Mouse (Mus musculus) thymus, adult 18-20 months (tissue): ENCODE measurements around the gene Hoxa3.

Experiments used
- DNase-seq, 2 experiments: peaks; one replicate each; pipeline ENCODE4 v3.0.0; 2022; ENCODE audit warnings: mixed read lengths in 2 of 2

Hoxa3 gene

GRCm38 (mm10) chr6:52231885-52232567 lies 18.9 kb upstream of the Hoxa3 start:
- DNase-seq: no peak

- no peak for DNase-seq
These were observed 17.5 kb upstream of the Hoxa3 start, which contains the start of gene Hoxa9 for GRCm38 (mm10) chr6:52230516-52231165. TSS of gene Hoxa9 (minus strand) at chr6:52231089.

- no peak for DNase-seq
These were observed 16.7 kb upstream of the Hoxa3 start for GRCm38 (mm10) chr6:52229558-52230416.

- no peak for DNase-seq
These were observed 15.6 kb upstream of the Hoxa3 start for GRCm38 (mm10) chr6:52228475-52229465.

- no peak for DNase-seq
These were observed 14.5 kb upstream of the Hoxa3 start for GRCm38 (mm10) chr6:52227470-52228222.

GRCm38 (mm10) chr6:52226569-52227257 lies 13.6 kb upstream of the Hoxa3 start:
- peak in 1 of 2 experiments; percentile 1 for DNase-seq

GRCm38 (mm10) chr6:52225612-52226568 lies 12.8 kb upstream of the Hoxa3 start:
- no peak for DNase-seq

- no peak for DNase-seq
These were observed 11.9 kb upstream of the Hoxa3 start for GRCm38 (mm10) chr6:52224895-52225611.

- DNase-seq: no peak
These were observed 11.0 kb upstream of the Hoxa3 start for GRCm38 (mm10) chr6:52223939-52224760.

- no peak for DNase-seq
These were observed 9.6 kb upstream of the Hoxa3 start for GRCm38 (mm10) chr6:52222729-52223128.

GRCm38 (mm10) chr6:52221993-52222685 lies 9.0 kb upstream of the Hoxa3 start:
- peak in 1 of 2 experiments; percentile 3 for DNase-seq

GRCm38 (mm10) chr6:52221337-52221992 lies 8.3 kb upstream of the Hoxa3 start, which contains the start of gene Hoxa7:
TSS of gene Hoxa7 (minus strand) at chr6:52221854.
- peak; percentile 52 to 63 for DNase-seq

- DNase-seq: no peak
These were observed 7.8 kb upstream of the Hoxa3 start for GRCm38 (mm10) chr6:52220865-52221310.

GRCm38 (mm10) chr6:52220003-52220864 lies 7.1 kb upstream of the Hoxa3 start:
- DNase-seq: peak in 1 of 2 experiments; percentile 1

- DNase-seq: no peak
These were observed 6.3 kb upstream of the Hoxa3 start for GRCm38 (mm10) chr6:52219234-52219942.
